Mouse (Mus musculus) erythroblast, embryonic 14.5 days (primary cell): ENCODE results near the gene Unc45b.

Experiments
- GATA1 ChIP-seq: IDR thresholded peaks from 2 replicates; pipeline ENCODE4 v1.6.1; 2012; ENCODE audit warnings: low read length, inconsistent platforms, mixed read lengths
- TAL1 ChIP-seq: IDR thresholded peaks from 3 replicates; pipeline ENCODE4 v1.6.1; 2012; ENCODE audit warnings: low read length, inconsistent platforms, mixed read lengths

DNA sequence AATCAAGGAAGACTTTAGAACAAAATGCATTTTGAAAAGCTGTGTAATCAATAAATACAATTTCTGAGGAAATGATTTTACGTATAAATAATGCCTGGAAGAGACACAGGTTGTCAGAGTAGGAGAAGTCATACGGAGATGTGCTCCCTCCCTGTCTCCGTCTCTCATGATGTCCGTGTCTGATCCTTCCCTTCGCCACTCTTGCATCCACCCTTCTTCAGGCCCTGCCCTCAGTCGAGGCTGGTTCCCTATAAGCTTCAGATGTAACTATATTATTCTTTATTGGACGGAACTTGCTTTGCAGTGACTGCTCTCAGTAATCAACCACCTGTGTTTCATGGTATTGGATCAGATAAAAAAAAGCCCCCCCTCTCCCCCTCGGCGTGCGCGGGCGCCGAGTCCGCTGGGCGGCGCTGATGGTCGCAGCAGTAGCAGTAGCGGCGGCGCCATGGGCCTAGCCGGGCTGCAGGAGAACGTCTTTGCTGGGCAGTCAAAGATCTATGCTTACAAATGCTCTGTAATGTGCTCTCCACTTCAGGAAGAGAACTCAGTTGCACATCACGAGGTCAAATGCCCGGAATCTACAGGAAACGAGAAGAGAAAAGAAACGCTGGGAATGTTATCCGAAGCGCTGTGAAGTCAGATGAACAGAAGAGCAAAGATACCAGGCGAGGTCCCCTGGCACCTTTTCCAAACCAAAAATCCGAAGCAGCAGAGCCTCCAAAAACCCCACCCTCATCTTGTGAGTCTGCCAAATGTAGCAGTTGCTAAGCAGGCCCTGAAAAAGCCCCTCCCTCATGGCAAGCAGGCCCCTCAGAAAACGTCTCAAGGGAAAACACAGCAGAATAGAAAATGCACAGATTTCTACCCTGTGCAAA, 60.6 kb downstream of the Unc45b start:
- TF ChIP-seq TAL1: no peak
- no peak for TF ChIP-seq GATA1
